Mouse (Mus musculus): ENCODE results near the gene Slc25a44. TPM values are rescaled to one million over a fixed set of nuclear protein-coding genes. Genes with fewer than 3 reads are reported as not detected.
A peak's percentile ranks its signal among the peaks of the same experiment; 100 is the strongest.

The Slc25a44 gene
- 10 to 100 TPM; 77.0 to 78.9 TPM for total RNA-seq (2021)
- long read RNA-seq, experiment 1, transcript Slc25a44-203 (4 exons, 3,429 nt), result minor isoform, 16 of 166 reads
- long read RNA-seq, experiment 1, transcript Slc25a44-204 (4 exons, 3,504 nt), result minor isoform, 7 of 166 reads
- long read RNA-seq, experiment 1, transcript Slc25a44-201 (4 exons, 3,577 nt), result major isoform, 72 of 166 reads
- long read RNA-seq, experiment 1, partial matches to known transcripts, result 7 of 166 reads
- long read RNA-seq, experiment 1, other reads (novel, unspliced or antisense), result 60 of 166 reads
- long read RNA-seq, experiment 2, transcript Slc25a44-203 (4 exons, 3,429 nt), result minor isoform, 11 of 133 reads
- long read RNA-seq, experiment 2, transcript Slc25a44-201 (4 exons, 3,577 nt), result major isoform, 55 of 133 reads
- long read RNA-seq, experiment 2, partial matches to known transcripts, result 5 of 133 reads
- long read RNA-seq, experiment 2, other reads (novel, unspliced or antisense), result 55 of 133 reads

DNA sequence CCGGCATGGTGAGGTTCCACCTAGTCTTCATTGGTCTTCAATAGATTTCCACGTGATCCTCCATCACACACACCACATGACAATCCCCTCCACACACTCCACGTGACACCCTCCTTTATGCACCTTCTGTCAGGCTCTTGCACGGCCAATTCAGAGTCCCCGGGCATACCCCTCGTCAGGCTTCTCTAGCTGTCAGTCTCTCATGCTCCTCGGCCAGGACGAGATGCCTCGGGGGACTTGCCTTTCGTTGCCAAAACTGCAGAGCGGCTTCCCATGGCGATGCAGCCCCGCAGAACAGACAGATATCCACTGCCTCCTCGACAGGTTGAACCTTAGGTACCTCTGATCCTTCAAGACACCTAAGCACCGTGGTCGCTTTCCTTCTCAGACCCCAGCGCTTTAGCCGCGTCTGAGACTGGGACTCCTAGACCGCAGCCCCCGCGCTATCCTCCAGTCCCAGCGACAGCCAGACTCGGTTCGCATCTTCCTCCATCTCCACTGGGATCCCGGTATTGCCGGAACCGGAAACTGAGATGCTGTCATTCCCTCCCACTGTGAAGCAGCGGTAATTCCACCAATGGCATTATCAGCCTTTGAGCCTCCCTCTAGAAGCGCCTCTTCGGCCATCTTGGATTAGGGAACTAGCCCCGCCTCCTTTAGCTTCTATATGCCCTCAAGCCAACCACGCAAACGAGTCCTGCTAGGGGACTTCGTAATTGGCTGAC, at the start of gene Slc25a44:
Gene Slc25a44 (minus strand): TSS at position 535 of the 725 bp plus-strand sequence.
- peak; percentile 93 to 95 for DNase-seq (ENCODE audit: low spot score in 2 of 2)

DNA sequence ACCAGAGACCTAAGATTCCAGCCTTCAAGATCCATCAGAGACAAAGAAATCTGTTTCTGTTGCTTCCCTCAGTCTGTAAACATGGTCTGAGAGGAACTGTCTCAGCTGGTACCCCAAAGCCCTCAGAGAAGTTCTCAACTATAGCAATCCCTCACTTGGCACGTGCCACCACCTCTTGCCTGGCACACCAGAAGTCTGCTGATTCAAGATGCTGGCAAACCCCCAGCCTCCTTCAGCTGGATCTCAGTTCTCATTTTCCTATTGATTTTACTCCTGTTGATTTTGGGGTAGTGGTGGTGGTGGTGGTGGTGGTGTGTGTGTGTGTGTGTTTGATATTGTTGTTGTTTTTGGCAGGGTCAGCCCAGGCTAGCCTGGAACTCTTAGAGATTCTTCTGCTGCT, 48.6 kb upstream of the Slc25a44 start:
- no peak for DNase-seq (ENCODE audit: low spot score in 2 of 2)

DNA sequence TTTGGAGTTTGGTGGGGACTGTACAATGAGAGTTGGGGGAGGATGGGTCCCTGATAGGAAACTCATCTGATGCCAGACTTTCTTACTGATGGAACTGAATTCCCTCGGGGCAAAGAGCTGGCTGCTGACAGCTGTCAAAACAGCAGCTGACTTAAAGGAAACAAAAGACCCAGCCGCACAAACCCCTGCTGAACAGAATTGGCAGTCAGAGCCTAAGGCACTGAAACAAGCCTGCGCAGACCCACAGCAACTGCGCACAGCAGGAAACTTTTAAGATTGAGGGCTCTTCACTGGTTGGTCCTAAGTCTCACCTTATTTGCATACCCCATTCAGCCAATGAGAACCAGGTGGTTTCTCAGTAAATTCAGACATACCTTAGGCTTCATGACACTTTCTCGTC, 48.1 kb upstream of the Slc25a44 start:
- no peak for DNase-seq (ENCODE audit: low spot score in 2 of 2)

GRCm38 (mm10) chr3:88470943-88471479, 46.1 kb upstream of the Slc25a44 start:
- no peak for DNase-seq (ENCODE audit: low spot score in 2 of 2)

GRCm38 (mm10) chr3:88469466-88469865, 44.5 kb upstream of the Slc25a44 start:
- no peak for DNase-seq (ENCODE audit: low spot score in 2 of 2)

DNA sequence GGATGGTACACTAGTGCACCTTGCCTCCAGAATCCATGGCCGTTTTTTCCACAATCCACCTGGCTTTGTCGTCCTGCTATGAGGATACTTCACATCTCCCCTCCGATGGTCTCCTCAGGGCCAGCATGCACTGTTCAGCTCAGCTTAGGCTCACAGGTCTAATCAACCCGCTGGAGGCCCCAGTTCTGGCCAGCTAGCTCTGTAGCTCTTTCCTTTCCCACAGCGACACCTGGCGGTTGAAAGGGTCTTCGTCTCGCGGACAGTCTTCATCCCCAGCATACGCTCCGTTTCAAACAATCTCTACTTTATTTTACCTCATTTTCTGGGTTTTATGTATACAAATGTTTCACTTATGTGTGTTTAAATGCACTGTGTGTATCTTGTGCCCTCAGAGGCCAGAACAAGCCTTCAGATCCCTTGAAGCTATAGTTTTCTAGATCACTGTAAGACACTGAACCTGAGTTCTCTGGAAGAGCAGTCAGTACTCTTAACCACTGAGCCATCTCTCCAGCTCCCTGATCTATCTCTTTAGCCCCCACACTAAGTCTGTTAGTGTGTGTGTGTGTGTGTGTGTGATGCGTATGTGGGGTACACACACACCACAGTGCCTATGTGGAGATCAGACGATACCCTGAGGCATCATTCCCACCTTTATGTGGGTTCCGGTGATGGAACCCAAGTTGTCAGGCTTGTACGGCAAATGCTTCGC, 42.3 kb upstream of the Slc25a44 start:
- peak; percentile 88 to 98 for DNase-seq (ENCODE audit: low spot score in 2 of 2)

DNA sequence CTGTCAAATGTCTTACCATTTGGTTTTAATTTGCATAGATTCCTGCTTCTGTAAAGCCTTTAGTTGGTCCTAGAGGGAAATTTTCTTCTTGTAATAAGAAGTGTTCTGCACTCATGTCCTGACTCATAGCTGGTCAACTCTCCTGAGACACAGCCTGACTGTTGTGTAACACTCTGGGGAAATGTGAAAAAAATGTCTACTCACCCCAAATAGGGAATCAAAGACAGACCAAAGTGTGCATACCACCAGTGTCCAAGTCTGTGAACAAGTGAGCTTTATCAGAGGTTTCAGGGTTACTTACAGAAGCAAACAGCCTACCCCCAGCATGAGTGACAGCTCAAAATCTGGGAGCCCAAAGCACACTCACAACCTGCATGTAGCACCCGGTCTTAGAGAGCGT, 40.2 kb upstream of the Slc25a44 start:
- DNase-seq (ENCODE audit: low spot score in 2 of 2), result no peak

DNA sequence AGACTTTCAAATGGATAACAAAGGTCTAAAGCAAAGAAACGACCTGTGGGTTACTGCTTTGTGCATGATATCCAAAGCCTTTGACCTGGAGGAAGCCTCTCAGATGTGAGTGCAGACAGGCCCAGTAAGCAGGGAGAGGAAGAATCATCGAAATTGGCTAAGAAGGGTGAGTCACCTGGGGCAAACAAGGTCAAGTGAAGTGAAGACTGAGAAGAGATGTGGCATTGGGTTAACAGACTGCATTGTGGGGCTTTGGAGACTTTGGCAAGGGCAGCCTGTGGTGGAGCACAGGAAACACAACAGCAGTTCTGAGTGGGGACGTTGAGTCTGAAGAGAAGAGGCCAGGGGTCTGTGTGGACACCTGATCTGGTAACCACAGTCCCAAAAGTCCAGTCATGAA, 39.5 kb upstream of the Slc25a44 start:
- DNase-seq (ENCODE audit: low spot score in 2 of 2), result no peak

- no peak for DNase-seq (ENCODE audit: low spot score in 2 of 2)
Observed at GRCm38 (mm10) chr3:88460983-88461696, 36.2 kb upstream of the Slc25a44 start, which contains the start of gene Sema4a. Sema4a (minus strand) TSS chr3:88461182.

- no peak for DNase-seq (ENCODE audit: low spot score in 2 of 2)
Observed at GRCm38 (mm10) chr3:88460029-88460428, 35.1 kb upstream of the Slc25a44 start.

DNA sequence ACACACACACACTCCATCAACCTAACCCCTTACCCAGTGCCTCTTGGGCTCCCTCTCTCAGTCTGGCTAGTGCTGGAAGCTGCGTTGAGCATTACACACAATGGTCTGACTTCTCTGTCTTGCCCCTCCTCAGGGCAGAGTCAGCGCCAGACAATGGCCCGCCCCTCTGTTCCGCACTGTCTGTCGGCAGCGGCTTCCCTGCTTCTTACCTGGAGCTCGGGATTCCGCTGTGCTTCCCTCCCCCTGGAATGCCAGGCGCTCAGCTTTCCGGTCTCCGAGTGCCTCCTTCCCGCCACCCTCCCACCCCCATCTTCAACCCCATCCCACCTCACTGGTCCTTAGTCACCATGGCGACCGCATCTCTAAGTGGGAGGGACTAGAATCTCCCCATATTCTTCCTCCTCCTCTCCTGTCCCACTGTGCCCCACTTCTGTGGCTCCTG, 33.9 kb upstream of the Slc25a44 start:
- peak; percentile 50 to 56 for DNase-seq (ENCODE audit: low spot score in 2 of 2)

DNA sequence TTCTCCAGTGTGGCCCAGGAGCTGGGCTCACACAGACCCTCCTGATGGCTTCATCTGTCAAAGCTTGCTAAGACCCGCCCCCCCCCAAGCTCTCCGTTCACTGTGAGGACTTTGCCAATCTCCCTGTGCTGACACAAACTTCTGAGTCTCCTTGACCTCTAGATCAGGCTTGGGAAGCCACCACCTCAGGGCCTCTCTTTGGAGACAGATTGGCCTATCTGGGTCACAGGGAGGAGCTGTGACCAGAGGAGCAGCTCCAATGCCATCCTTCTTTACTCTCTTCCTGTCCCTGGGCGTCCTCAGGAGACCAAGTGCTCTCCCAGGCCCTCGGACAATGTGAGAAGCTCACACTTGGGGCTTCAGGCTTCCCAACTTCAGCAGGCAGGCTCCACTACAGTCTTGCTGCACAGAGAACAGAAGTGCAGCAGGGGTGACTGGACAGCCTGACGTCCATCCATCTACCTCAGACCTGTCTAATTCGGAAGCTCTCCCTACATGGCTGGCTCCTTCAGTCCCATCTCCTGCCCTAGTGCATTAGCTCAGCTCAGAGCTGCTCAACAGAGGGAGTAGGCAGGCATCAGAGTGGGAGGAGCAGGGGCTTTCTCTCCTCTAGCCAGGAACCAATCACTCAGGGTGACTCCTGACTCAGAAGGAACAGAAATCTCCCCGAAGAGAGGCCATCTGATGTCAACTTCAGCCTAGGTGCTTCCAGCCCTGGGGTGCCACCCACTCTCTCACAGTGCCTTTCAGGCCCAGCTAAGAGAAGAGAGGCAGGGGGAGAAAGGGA, 32.0 kb upstream of the Slc25a44 start:
- DNase-seq (ENCODE audit: low spot score in 2 of 2), result no peak

- DNase-seq (ENCODE audit: low spot score in 2 of 2), result no peak
Observed at GRCm38 (mm10) chr3:88456313-88456712, 31.4 kb upstream of the Slc25a44 start.

DNA sequence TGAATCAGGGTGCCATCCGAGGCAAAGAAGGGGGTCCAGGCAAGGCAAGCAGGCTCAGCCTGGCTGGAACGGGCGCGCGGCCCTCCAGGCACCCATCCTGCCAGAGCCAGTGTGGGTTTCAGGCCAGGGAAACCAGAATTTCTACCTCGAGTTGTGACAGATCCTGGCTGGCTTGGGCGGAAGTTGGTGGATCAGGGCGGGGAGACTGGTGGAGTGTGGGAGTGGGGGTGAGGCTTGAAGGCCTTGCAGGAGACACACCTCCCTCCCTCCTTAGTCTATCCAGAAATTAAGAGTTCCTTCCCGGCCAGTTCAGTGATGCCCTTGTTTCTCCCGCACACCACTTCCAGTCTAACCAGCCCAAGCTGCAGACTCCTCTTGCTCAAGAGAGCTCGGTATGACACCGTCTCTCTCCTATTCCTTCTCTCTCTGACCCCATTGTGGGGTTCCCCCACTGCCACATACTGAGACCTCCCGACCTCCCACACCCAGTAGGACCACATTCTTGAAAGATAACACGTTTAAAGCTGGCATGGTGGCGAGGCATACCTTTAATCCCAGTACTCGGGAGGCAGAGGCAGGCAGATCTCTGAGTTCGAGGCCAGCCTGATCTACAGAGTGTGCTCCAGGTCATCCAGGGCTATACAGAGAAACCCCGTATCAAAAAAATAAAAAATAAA, 30.8 kb upstream of the Slc25a44 start:
- DNase-seq (ENCODE audit: low spot score in 2 of 2), result no peak

DNA sequence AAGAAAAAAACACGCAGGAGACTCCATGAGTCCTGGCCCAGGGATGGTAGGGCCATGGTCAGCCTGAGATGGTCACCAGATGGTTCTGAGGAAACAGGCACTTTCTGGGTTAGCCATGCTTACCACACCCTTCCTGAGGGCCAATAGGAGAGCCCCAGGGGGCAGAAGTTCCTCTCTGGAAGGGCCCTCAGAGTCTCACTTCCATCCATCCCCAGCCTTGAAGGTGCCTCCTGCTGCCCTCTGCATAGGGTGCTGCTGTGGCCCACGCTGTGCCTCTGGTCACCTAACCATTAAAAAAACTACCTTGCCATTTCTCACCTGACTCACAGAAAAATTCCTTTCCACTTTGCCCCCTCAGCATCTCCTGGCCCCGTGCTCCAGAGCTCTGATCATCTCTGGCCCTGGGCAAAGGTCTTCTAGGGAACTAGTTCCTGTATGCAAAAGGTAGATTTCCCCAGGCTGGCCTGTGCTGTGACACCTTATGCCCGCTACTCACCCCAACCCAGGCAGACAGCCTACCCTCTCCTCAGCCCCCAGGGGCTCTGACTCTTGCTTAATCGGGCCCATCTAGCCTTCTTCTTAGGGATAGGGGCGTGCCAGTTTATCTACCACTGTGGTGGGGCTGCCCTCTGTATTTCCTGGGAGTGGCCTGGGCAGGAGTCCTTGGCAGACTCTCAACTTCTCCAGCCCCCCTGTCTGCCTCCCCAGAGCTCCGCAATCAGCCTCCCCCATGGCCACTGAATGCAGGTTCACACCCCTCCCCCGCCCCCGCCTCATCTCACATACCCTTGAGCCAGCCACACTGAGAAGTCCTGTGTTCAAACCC, 30.0 kb upstream of the Slc25a44 start:
- no peak for DNase-seq (ENCODE audit: low spot score in 2 of 2)

DNA sequence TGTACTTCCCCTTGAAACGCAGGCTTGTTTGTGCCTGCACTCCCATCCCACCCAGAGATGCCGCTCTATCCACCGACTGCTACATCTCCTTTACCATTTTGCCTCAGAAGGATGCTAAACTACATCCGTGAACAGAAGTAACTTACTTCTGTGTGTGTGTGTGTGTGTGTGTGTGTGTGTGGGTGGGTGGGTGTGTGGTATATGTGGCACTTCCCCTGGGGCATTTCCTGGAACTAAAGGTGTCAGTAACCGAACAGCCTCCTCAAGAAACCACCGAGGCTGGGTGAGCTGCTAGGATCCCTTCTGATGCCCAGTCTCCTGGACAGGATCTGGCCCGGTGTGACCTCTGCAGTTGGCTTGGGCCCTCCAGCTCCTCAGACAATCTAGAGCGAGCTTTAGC, 29.0 kb upstream of the Slc25a44 start:
- no peak for DNase-seq (ENCODE audit: low spot score in 2 of 2)

- no peak for DNase-seq (ENCODE audit: low spot score in 2 of 2)
Observed at GRCm38 (mm10) chr3:88453369-88453768, 28.4 kb upstream of the Slc25a44 start.

GRCm38 (mm10) chr3:88452716-88453115, 27.8 kb upstream of the Slc25a44 start:
- no peak for DNase-seq (ENCODE audit: low spot score in 2 of 2)

Data from left cerebral cortex, adult 18-20 months (tissue).